In the genomic region with DNA sequence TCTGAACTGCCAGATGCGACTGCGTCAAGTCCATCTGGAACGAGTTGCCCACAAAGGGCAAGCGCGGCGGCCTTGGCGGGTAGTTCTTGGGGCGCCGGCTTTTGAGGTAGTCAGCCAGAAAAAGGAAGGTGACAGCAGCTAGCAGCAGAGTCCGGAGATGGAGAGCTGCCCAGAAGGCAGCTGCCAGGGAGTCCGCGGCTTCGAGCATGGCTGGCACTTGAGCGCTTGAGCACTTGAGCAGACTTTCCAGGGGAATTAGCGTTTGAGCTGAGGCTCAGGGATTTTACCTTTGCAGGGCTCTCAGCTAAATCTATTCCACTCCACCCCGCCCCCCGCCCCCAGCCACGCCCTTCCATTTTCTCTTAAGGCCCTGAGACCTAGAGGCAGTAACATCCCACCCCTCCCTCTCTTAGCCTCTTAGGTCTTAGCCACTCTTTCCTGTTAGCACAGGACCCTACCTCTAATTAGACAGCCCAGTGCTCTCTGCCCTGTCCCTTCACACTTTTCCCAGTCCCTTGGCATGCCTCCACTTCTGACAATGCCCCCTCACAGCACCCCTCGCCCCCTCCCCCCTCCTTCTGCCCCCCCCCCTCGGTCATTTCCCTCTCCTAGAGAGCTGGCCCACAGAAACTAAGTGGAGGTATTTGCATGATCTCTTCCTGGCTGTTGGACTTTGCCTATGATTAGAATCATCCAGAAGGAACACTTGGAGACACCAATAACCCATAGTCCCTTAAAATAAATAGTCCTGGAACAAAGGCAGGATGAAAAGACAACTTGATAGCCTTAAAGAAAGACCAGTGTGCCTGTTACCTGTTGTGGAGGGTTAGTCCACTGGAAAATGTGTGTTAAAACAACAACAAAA, we compare ENCODE assay signal across 9 mouse cellular contexts. TPM values are rescaled to one million over a fixed set of nuclear protein-coding genes. Genes with fewer than 3 reads are reported as not detected.
DNase-seq lines count a peak whose midpoint lies in the region; ATAC-seq and TF ChIP-seq lines count a peak whose summit lies in the region.
"Had no signal": no experiment of that assay in that cellular context is flagged by ENCODE, and none has a peak within 500 bp of the region (broad histone marks: within the 10 kb centered on the region; RNA-seq: fewer than 3 reads in every experiment).

A gene (minus strand): TSS at position 286 of the 865 bp plus-strand sequence.

- DNase-seq in ovary, postnatal 36 days (ENCODE audit: low spot score): peak; percentile 9
- DNase-seq in ovary, adult 18-20 months (ENCODE audit: low spot score): no peak
- DNase-seq in embryonic facial prominence, embryonic 10.5 days (ENCODE audit: low spot score): peak; percentile 74
- DNase-seq in kidney, postnatal 0 days (ENCODE audit: low spot score): peak; percentile 6
- peak; percentile 88 for DNase-seq in midbrain, embryonic 11.5 days (ENCODE audit: low spot score, missing footprints)
- DNase-seq in stomach, postnatal 0 days (ENCODE audit: low spot score): no peak
- DNase-seq in urinary bladder, postnatal 36 days (ENCODE audit: low spot score in 2 of 2): no peak

- no peak for ATAC-seq in heart, embryonic 16.5 days (replicated peaks; ENCODE audit: extremely low read depth, insufficient read depth, low FRiP score)
- no peak for ATAC-seq in kidney, postnatal 0 days (replicated peaks; ENCODE audit: low FRiP score, low read depth)
- peak; percentile 80 for ATAC-seq in midbrain, embryonic 11.5 days (ENCODE audit: low FRiP score)
- ATAC-seq in stomach, postnatal 0 days (ENCODE audit: low FRiP score, low TSS enrichment): no peak

- H3K36me3 ChIP-seq in embryonic facial prominence, embryonic 10.5 days (replicated peaks): no peaks in the 10 kb centered on the region
- H3K36me3 ChIP-seq in heart, embryonic 16.5 days (ENCODE audit: control insufficient read depth, insufficient read depth): no peaks in the 10 kb centered on the region
- no peaks in the 10 kb centered on the region for H3K36me3 ChIP-seq in kidney, postnatal 0 days (ENCODE audit: insufficient read depth, low read length)
- no peaks in the 10 kb centered on the region for H3K36me3 ChIP-seq in midbrain, embryonic 11.5 days (ENCODE audit: control insufficient read depth, insufficient read depth, low read length)
- no peaks in the 10 kb centered on the region for H3K36me3 ChIP-seq in stomach, postnatal 0 days (ENCODE audit: control insufficient read depth, insufficient read depth, low read length)

- peak within 1 kb of the TSS; percentile 50 for H3K4me3 ChIP-seq in embryonic facial prominence, embryonic 10.5 days
- 0 out of 2 replicates have a peak within 1 kb of the TSS, but pooled peaks have one; percentile 11 for H3K4me3 ChIP-seq in heart, embryonic 16.5 days (ENCODE audit: low read length)
- 0 out of 2 replicates have a peak within 1 kb of the TSS, but pooled peaks have one; percentile 14 for H3K4me3 ChIP-seq in kidney, postnatal 0 days (replicated peaks; ENCODE audit: low read depth, low read length)
- H3K4me3 ChIP-seq in midbrain, embryonic 11.5 days (ENCODE audit: low read depth, low read length): peak within 1 kb of the TSS; percentile 9; the same call in 1 of the 2 replicates
- no peak within 1 kb of the TSS for H3K4me3 ChIP-seq in stomach, postnatal 0 days (ENCODE audit: low read depth, low read length)

- no peak for TF ChIP-seq CTCF in kidney, postnatal 0 days (IDR thresholded peaks at IDR 0.05; ENCODE audit: low read depth)
- TF ChIP-seq CTCF in stomach, postnatal 0 days (IDR thresholded peaks at IDR 0.05; ENCODE audit: low read depth): no peak

- TF ChIP-seq EP300 in stomach, postnatal 0 days (optimal IDR thresholded peaks at IDR 0.05): no peak

- H3K27me3 ChIP-seq in embryonic facial prominence, embryonic 10.5 days (replicated peaks; ENCODE audit: low read depth, poor library complexity, severe bottlenecking): no peaks in the 10 kb centered on the region
- no peaks in the 10 kb centered on the region for H3K27me3 ChIP-seq in heart, embryonic 16.5 days (ENCODE audit: control insufficient read depth, insufficient read depth, low read length)
- H3K27me3 ChIP-seq in kidney, postnatal 0 days (ENCODE audit: insufficient read depth, low read length): no peaks in the 10 kb centered on the region
- no peaks in the 10 kb centered on the region for H3K27me3 ChIP-seq in midbrain, embryonic 11.5 days (ENCODE audit: control insufficient read depth, insufficient read depth, low read length)
- no peaks in the 10 kb centered on the region for H3K27me3 ChIP-seq in stomach, postnatal 0 days (ENCODE audit: control insufficient read depth, insufficient read depth, low read length)

- H3K9ac ChIP-seq in heart, embryonic 16.5 days (ENCODE audit: low read length): no peak within 1 kb of the TSS
- H3K9ac ChIP-seq in kidney, postnatal 0 days (ENCODE audit: low read depth, low read length): 0 out of 2 replicates have a peak within 1 kb of the TSS, but pooled peaks have one; percentile 18
- 0 out of 2 replicates have a peak within 1 kb of the TSS, but pooled peaks have one; percentile 38 for H3K9ac ChIP-seq in midbrain, embryonic 11.5 days (ENCODE audit: low read length)
- H3K9ac ChIP-seq in stomach, postnatal 0 days (ENCODE audit: low read length): no peak within 1 kb of the TSS

- H3K9me3 ChIP-seq in embryonic facial prominence, embryonic 10.5 days: no peaks in the 10 kb centered on the region
- no peaks in the 10 kb centered on the region for H3K9me3 ChIP-seq in heart, embryonic 16.5 days (replicated peaks; ENCODE audit: control insufficient read depth, low read length)
- H3K9me3 ChIP-seq in kidney, postnatal 0 days (replicated peaks; ENCODE audit: low read length): no peaks in the 10 kb centered on the region
- H3K9me3 ChIP-seq in midbrain, embryonic 11.5 days (ENCODE audit: control insufficient read depth, low read length): no peaks in the 10 kb centered on the region
- no peaks in the 10 kb centered on the region for H3K9me3 ChIP-seq in stomach, postnatal 0 days (ENCODE audit: control insufficient read depth, low read length)

- H3K4me1 ChIP-seq in embryonic facial prominence, embryonic 10.5 days: peaks cover 16% of the 10 kb centered on the region
- no peaks in the 10 kb centered on the region for H3K4me1 ChIP-seq in heart, embryonic 16.5 days (ENCODE audit: control insufficient read depth, insufficient read depth, low read length)
- no peaks in the 10 kb centered on the region for H3K4me1 ChIP-seq in kidney, postnatal 0 days (replicated peaks; ENCODE audit: insufficient read depth, low read length)
- H3K4me1 ChIP-seq in midbrain, embryonic 11.5 days (ENCODE audit: control insufficient read depth, insufficient read depth, low read length): peaks cover 3% of the 10 kb centered on the region; the same call in 1 of the 2 replicates
- no peaks in the 10 kb centered on the region for H3K4me1 ChIP-seq in stomach, postnatal 0 days (replicated peaks; ENCODE audit: control insufficient read depth, insufficient read depth)

- peak within 1 kb of the TSS; percentile 54 for H3K4me2 ChIP-seq in heart, embryonic 16.5 days (ENCODE audit: low read depth, low read length)
- H3K4me2 ChIP-seq in kidney, postnatal 0 days (ENCODE audit: low read length): peak within 1 kb of the TSS; percentile 52
- H3K4me2 ChIP-seq in midbrain, embryonic 11.5 days: peak within 1 kb of the TSS; percentile 35
- H3K4me2 ChIP-seq in stomach, postnatal 0 days (replicated peaks; ENCODE audit: low read depth): peak within 1 kb of the TSS; percentile 20

- peak within 1 kb of the TSS; percentile 61 for H3K27ac ChIP-seq in embryonic facial prominence, embryonic 10.5 days (replicated peaks)
- no peak within 1 kb of the TSS for H3K27ac ChIP-seq in heart, embryonic 16.5 days (ENCODE audit: low read length)
- H3K27ac ChIP-seq in kidney, postnatal 0 days: no peak within 1 kb of the TSS
- H3K27ac ChIP-seq in midbrain, embryonic 11.5 days (ENCODE audit: low read depth, low read length): no peak within 1 kb of the TSS
- H3K27ac ChIP-seq in stomach, postnatal 0 days (replicated peaks): no peak within 1 kb of the TSS

- 7% methylated on average over 20 of the region's 20 CpGs for WGBS in embryonic facial prominence, embryonic 10.5 days
- 3% methylated on average over 19 of the region's 20 CpGs for WGBS in heart, embryonic 16.5 days
- 6% methylated on average over 19 of the region's 20 CpGs for WGBS in kidney, postnatal 0 days
- 6% methylated on average over 19 of the region's 20 CpGs for WGBS in midbrain, embryonic 11.5 days
- WGBS in stomach, postnatal 0 days: 12% methylated on average over 20 of the region's 20 CpGs

RNA-seq across cellular contexts. Expression of the gene that starts here (rescaled TPM):
- polyA plus RNA-seq in embryonic facial prominence, embryonic 10.5 days (2016; fragmentation: Nextera tagmentation; extraction: Ambion mirVana): 0.10 TPM in 2 replicates
- polyA plus RNA-seq in heart, embryonic 16.5 days (2015; fragmentation: Nextera tagmentation; extraction: Ambion mirVana): not detected in 2 replicates
- polyA plus RNA-seq in kidney, postnatal 0 days (2015; fragmentation: Nextera tagmentation; extraction: Ambion mirVana): 8.6 and 10.5 TPM in 2 replicates
- not detected in 2 replicates for polyA plus RNA-seq in midbrain, embryonic 11.5 days (2014; fragmentation: Nextera tagmentation; extraction: Ambion mirVana)
- not detected in 2 replicates for polyA plus RNA-seq in stomach, postnatal 0 days (2015; fragmentation: Nextera tagmentation; extraction: Ambion mirVana)
- polyA plus RNA-seq: liver, embryonic 16.5 days had no signal

Comparison
In these comparisons a context has a peak if more than half of its experiments do, and no peak if none do; other contexts are left out.
1. DNase-seq: peak in ovary, postnatal 36 days (single experiment) and kidney, postnatal 0 days (single experiment); none in ovary, adult 18-20 months (single experiment), stomach, postnatal 0 days (single experiment) and urinary bladder, postnatal 36 days (0 of 2).
2. Peak in DNase-seq, H3K4me3 ChIP-seq and H3K27ac ChIP-seq in embryonic facial prominence, embryonic 10.5 days; RNA of the gene not detected or under 1 TPM.
3. Peak in DNase-seq, ATAC-seq, H3K4me3 ChIP-seq, H3K9ac ChIP-seq and H3K4me2 ChIP-seq in midbrain, embryonic 11.5 days; RNA of the gene not detected or under 1 TPM.
4. Peak in every context shown above with its lines, with median percentiles within 50 percentile points of each other: H3K4me2 ChIP-seq.